Mouse (Mus musculus) heart, embryonic 15.5 days (tissue): ENCODE data around the gene Cldn2. TPM values are rescaled to one million over a fixed set of nuclear protein-coding genes. Genes with fewer than 3 reads are reported as not detected.

Experiments
- ATAC-seq: fragments of 200-750 bp; cut with Nextera tagmentation; replicated peaks from 2 replicates; pipeline ENCODE4 v1.8.0; 2017; ENCODE audit warnings: low read depth, moderate TSS enrichment; ENCODE audit not compliant: insufficient number of reproducible peaks, insufficient read depth, low FRiP score
- H3K27ac ChIP-seq: fragments of 300-500 bp; sonication (generic); 2 replicates; pipeline ENCODE4 v1.5.1; 2015; ENCODE audit warnings: mild to moderate bottlenecking, inconsistent platforms
- H3K27me3 ChIP-seq: fragments of 300-500 bp; sonication (generic); 2 replicates; pipeline ENCODE4 v1.6.1; 2015; ENCODE audit warnings: inconsistent platforms
- H3K36me3 ChIP-seq: fragments of 300-500 bp; sonication (generic); 2 replicates; pipeline ENCODE4 v1.6.1; 2015; ENCODE audit warnings: mild to moderate bottlenecking, inconsistent platforms
- H3K4me1 ChIP-seq: fragments of 300-500 bp; sonication (generic); replicated peaks from 2 replicates; pipeline ENCODE4 v1.6.1; 2015; ENCODE audit warnings: inconsistent platforms
- H3K4me2 ChIP-seq: fragments of 300-500 bp; sonication (generic); 2 replicates; pipeline ENCODE4 v1.6.1; 2015; ENCODE audit warnings: inconsistent platforms, mild to moderate bottlenecking, moderate library complexity
- H3K4me3 ChIP-seq: fragments of 300-500 bp; sonication (generic); 2 replicates; pipeline ENCODE4 v1.5.1; 2015; ENCODE audit warnings: mild to moderate bottlenecking, inconsistent platforms
- H3K9ac ChIP-seq: fragments of 300-500 bp; sonication (generic); 2 replicates; pipeline ENCODE4 v1.6.1; 2015; ENCODE audit warnings: mild to moderate bottlenecking, inconsistent platforms
- H3K9me3 ChIP-seq: fragments of 300-500 bp; sonication (generic); replicated peaks from 2 replicates; pipeline ENCODE4 v1.6.1; 2016; ENCODE audit warnings: inconsistent platforms
- WGBS: fragments of 180-500 bp; shearing (Covaris S2); methylation state at CpG from one replicate; pipeline ENCODE4 v1.1.7; 2015; ENCODE audit warnings: mixed read lengths; 5-methylcytosine and 5-hydroxymethylcytosine counted together
- polyA plus RNA-seq: library from polyadenylated mRNA; unstranded; fragments of >200 nt; fragmentation: Nextera tagmentation; extraction: Ambion mirVana; gene quantifications from 2 replicates; pipeline ENCODE4 v1.2.1, GENCODE M21; 2015

The Cldn2 gene
- polyA plus RNA-seq, 1 experiment from 2014 or later: 0.19 TPM

- H3K36me3 ChIP-seq: no peaks in the 10 kb centered on the region
- H3K27me3 ChIP-seq: no peaks in the 10 kb centered on the region
- H3K27ac ChIP-seq: no peak overlapping the region
- no peak overlapping the region for H3K4me2 ChIP-seq
- 78% methylated on average over 6 of the region's 6 CpGs for WGBS
- no peaks in the 10 kb centered on the region for H3K4me1 ChIP-seq
- ATAC-seq: no peak
- H3K9ac ChIP-seq: no peak overlapping the region
- no peaks in the 10 kb centered on the region for H3K9me3 ChIP-seq
- H3K4me3 ChIP-seq: no peak overlapping the region
These were observed 40.5 kb downstream of the Cldn2 start for GRCm38 (mm10) chrX:139841091-139841490.

- Histone ChIP-seq H3K9me3 (no peaks in the 10 kb centered on the region), H3K27ac (no peak overlapping the region), H3K4me2 (no peak overlapping the region), H3K36me3 (no peaks in the 10 kb centered on the region; the same call in 1 of the 2 replicates), H3K4me3 (no peak overlapping the region), H3K27me3 (no peaks in the 10 kb centered on the region), H3K9ac (no peak overlapping the region), H3K4me1 (no peaks in the 10 kb centered on the region)
- ATAC-seq: no peak
- 86% methylated on average over 4 of the region's 4 CpGs for WGBS
These were observed 54.2 kb downstream of the Cldn2 start for GRCm38 (mm10) chrX:139854795-139855194.

- WGBS: 31% methylated on average over 5 of the region's 5 CpGs
- Histone ChIP-seq H3K4me2 (no peak overlapping the region), H3K9me3 (no peaks in the 10 kb centered on the region), H3K27ac (no peak overlapping the region), H3K4me1 (no peaks in the 10 kb centered on the region), H3K9ac (no peak overlapping the region), H3K4me3 (no peak overlapping the region), H3K36me3 (no peaks in the 10 kb centered on the region; the same call in 1 of the 2 replicates), H3K27me3 (no peaks in the 10 kb centered on the region)
- ATAC-seq: no peak
These were observed 58.8 kb downstream of the Cldn2 start for GRCm38 (mm10) chrX:139859402-139859801.

Other genes starting within 250 kb of the Cldn2 start
- gene Rnf128, start 237.5 kb upstream of the Cldn2 start, polyA plus RNA-seq: 28.8 and 36.0 TPM in 2 replicates
- gene Tbc1d8b, start 115.8 kb upstream of the Cldn2 start, polyA plus RNA-seq: 2.5 and 3.0 TPM in 2 replicates
- 0.26 and 0.36 TPM in 2 replicates for gene Gm15013, start 86.3 kb upstream of the Cldn2 start, polyA plus RNA-seq
- not detected in 2 replicates for gene Ripply1, start 18.5 kb upstream of the Cldn2 start, polyA plus RNA-seq
- 15.0 and 15.1 TPM in 2 replicates for gene Morc4, start 70.8 kb downstream of the Cldn2 start, polyA plus RNA-seq
- gene Rbm41, start 197.8 kb downstream of the Cldn2 start, polyA plus RNA-seq: 4.0 and 4.2 TPM in 2 replicates